Mouse (Mus musculus): ENCODE measurements around the gene Poc1b. TPM values are rescaled to one million over a fixed set of nuclear protein-coding genes. Genes with fewer than 3 reads are reported as not detected.

Poc1b gene
- total RNA-seq, 1 experiment: 3.6 TPM

GRCm38 (mm10) chr10:99241829-99242711 is 135.2 kb downstream of the Poc1b start:
- Histone ChIP-seq H3K9ac (ENCODE audit: insufficient read depth, low read depth, low read length, poor library complexity, severe bottlenecking) (no peak overlapping the region), H3K4me3 (ENCODE audit: insufficient read depth in 1 of 2, low read depth in 1 of 2, low read length in 2 of 2, poor library complexity in 1 of 2, severe bottlenecking in 1 of 2) (no peak overlapping the region), H3K36me3 (ENCODE audit: control insufficient read depth, insufficient read depth, low read length, poor library complexity, severe bottlenecking) (no peaks in the 10 kb centered on the region), H3K9me3 (ENCODE audit: control insufficient read depth, insufficient read depth, low read depth, low read length) (no peaks in the 10 kb centered on the region), H3K4me1 (ENCODE audit: control insufficient read depth in 2 of 2, insufficient read depth in 2 of 2, low read length in 2 of 2, poor library complexity in 1 of 2) (no peaks in the 10 kb centered on the region), H3K27ac (ENCODE audit: insufficient read depth, low read depth, low read length, poor library complexity, severe bottlenecking) (no peak overlapping the region)
- in situ Hi-C loops (cut with MboI; ENCODE audit: low sequenced_read_pairs in 2 of 2, unreplicated experiment in 2 of 2): no loop called here
- no peak for DNase-seq (ENCODE audit: low read depth, low spot score)
- no peak for TF ChIP-seq HCFC1 (IDR thresholded peaks at IDR 0.05; ENCODE audit: borderline replicate concordance, insufficient read depth, low read length)

GRCm38 (mm10) chr10:99242721-99243120 is 135.9 kb downstream of the Poc1b start:
- H3K4me1 ChIP-seq (ENCODE audit: control insufficient read depth in 2 of 2, insufficient read depth in 2 of 2, low read length in 2 of 2, poor library complexity in 1 of 2): no peaks in the 10 kb centered on the region
- H3K36me3 ChIP-seq (ENCODE audit: control insufficient read depth, insufficient read depth, low read length, poor library complexity, severe bottlenecking): no peaks in the 10 kb centered on the region
- H3K9ac ChIP-seq (ENCODE audit: insufficient read depth, low read depth, low read length, poor library complexity, severe bottlenecking): no peak overlapping the region
- H3K4me3 ChIP-seq (ENCODE audit: insufficient read depth in 1 of 2, low read depth in 1 of 2, low read length in 2 of 2, poor library complexity in 1 of 2, severe bottlenecking in 1 of 2): no peak overlapping the region
- in situ Hi-C loops (cut with MboI; ENCODE audit: low sequenced_read_pairs in 2 of 2, unreplicated experiment in 2 of 2): no loop called here
- H3K9me3 ChIP-seq (ENCODE audit: control insufficient read depth, insufficient read depth, low read depth, low read length): no peaks in the 10 kb centered on the region
- no peak for DNase-seq (ENCODE audit: low read depth, low spot score)
- TF ChIP-seq ZNF384 (IDR thresholded peaks at IDR 0.05; ENCODE audit: low read depth, low read length): no peak
- H3K27ac ChIP-seq (ENCODE audit: insufficient read depth, low read depth, low read length, poor library complexity, severe bottlenecking): no peak overlapping the region

- no peak for DNase-seq (ENCODE audit: low read depth, low spot score)
- H3K4me1 ChIP-seq (ENCODE audit: control insufficient read depth in 2 of 2, insufficient read depth in 2 of 2, low read length in 2 of 2, poor library complexity in 1 of 2): no peaks in the 10 kb centered on the region
- no peak overlapping the region for H3K9ac ChIP-seq (ENCODE audit: insufficient read depth, low read depth, low read length, poor library complexity, severe bottlenecking)
- H3K4me3 ChIP-seq (ENCODE audit: insufficient read depth in 1 of 2, low read depth in 1 of 2, low read length in 2 of 2, poor library complexity in 1 of 2, severe bottlenecking in 1 of 2): no peak overlapping the region
- H3K36me3 ChIP-seq (ENCODE audit: control insufficient read depth, insufficient read depth, low read length, poor library complexity, severe bottlenecking): no peaks in the 10 kb centered on the region
- TF ChIP-seq ZNF384 (IDR thresholded peaks at IDR 0.05; ENCODE audit: low read depth, low read length): no peak
- TF ChIP-seq ZC3H11A (IDR thresholded peaks at IDR 0.05; ENCODE audit: borderline replicate concordance, low read depth, low read length): no peak
- no peak for TF ChIP-seq MAFK (IDR thresholded peaks at IDR 0.05; ENCODE audit: insufficient read depth, low read depth, low read length)
- TF ChIP-seq HCFC1 (IDR thresholded peaks at IDR 0.05; ENCODE audit: borderline replicate concordance, insufficient read depth, low read length): no peak
- no peak for TF ChIP-seq CHD2 (IDR thresholded peaks at IDR 0.05; ENCODE audit: low read depth, low read length)
- no peaks in the 10 kb centered on the region for H3K9me3 ChIP-seq (ENCODE audit: control insufficient read depth, insufficient read depth, low read depth, low read length)
- no peak overlapping the region for H3K27ac ChIP-seq (ENCODE audit: insufficient read depth, low read depth, low read length, poor library complexity, severe bottlenecking)
- in situ Hi-C loops (cut with MboI; ENCODE audit: low sequenced_read_pairs in 2 of 2, unreplicated experiment in 2 of 2): no loop called here
Measured at GRCm38 (mm10) chr10:99243907-99244489, 137.2 kb downstream of the Poc1b start.

- in situ Hi-C loops (cut with MboI; ENCODE audit: low sequenced_read_pairs in 2 of 2, unreplicated experiment in 2 of 2): no loop called here
- Histone ChIP-seq H3K9ac (ENCODE audit: insufficient read depth, low read depth, low read length, poor library complexity, severe bottlenecking) (no peak overlapping the region), H3K4me3 (ENCODE audit: insufficient read depth in 1 of 2, low read depth in 1 of 2, low read length in 2 of 2, poor library complexity in 1 of 2, severe bottlenecking in 1 of 2) (no peak overlapping the region), H3K9me3 (ENCODE audit: control insufficient read depth, insufficient read depth, low read depth, low read length) (no peaks in the 10 kb centered on the region), H3K36me3 (ENCODE audit: control insufficient read depth, insufficient read depth, low read length, poor library complexity, severe bottlenecking) (no peaks in the 10 kb centered on the region), H3K27ac (ENCODE audit: insufficient read depth, low read depth, low read length, poor library complexity, severe bottlenecking) (no peak overlapping the region), H3K4me1 (ENCODE audit: control insufficient read depth in 2 of 2, insufficient read depth in 2 of 2, low read length in 2 of 2, poor library complexity in 1 of 2) (no peaks in the 10 kb centered on the region)
- no peak for TF ChIP-seq ZNF384 (IDR thresholded peaks at IDR 0.05; ENCODE audit: low read depth, low read length)
- TF ChIP-seq CHD2 (IDR thresholded peaks at IDR 0.05; ENCODE audit: low read depth, low read length): no peak
- TF ChIP-seq ZC3H11A (IDR thresholded peaks at IDR 0.05; ENCODE audit: borderline replicate concordance, low read depth, low read length): no peak
- TF ChIP-seq HCFC1 (IDR thresholded peaks at IDR 0.05; ENCODE audit: borderline replicate concordance, insufficient read depth, low read length): no peak
- no peak for TF ChIP-seq MAFK (IDR thresholded peaks at IDR 0.05; ENCODE audit: insufficient read depth, low read depth, low read length)
- DNase-seq (ENCODE audit: low read depth, low spot score): no peak
Measured at GRCm38 (mm10) chr10:99244655-99245260, 137.9 kb downstream of the Poc1b start.
